Mouse (Mus musculus) hindbrain, embryonic 16.5 days (tissue): ENCODE results near the gene Fras1. TPM values are rescaled to one million over a fixed set of nuclear protein-coding genes. Genes with fewer than 3 reads are reported as not detected.
A peak's percentile ranks its signal among the peaks of the same experiment; 100 is the strongest.

Experiments used
- ATAC-seq: fragments of 200-750 bp; cut with Nextera tagmentation; 2 replicates; pipeline ENCODE4 v1.8.0; 2017; ENCODE audit warnings: moderate TSS enrichment, moderate library complexity
- H3K27ac ChIP-seq: fragments of 300-500 bp; sonication (generic); 2 replicates; pipeline ENCODE4 v1.5.1; 2014; ENCODE audit warnings: low read depth, mild to moderate bottlenecking, control low read depth, low read length, moderate library complexity
- H3K27me3 ChIP-seq: fragments of 300-500 bp; sonication (generic); replicated peaks from 2 replicates; pipeline ENCODE4 v1.6.1; 2014; ENCODE audit warnings: low read length; ENCODE audit not compliant: control insufficient read depth, insufficient read depth
- H3K36me3 ChIP-seq: fragments of 300-500 bp; sonication (generic); 2 replicates; pipeline ENCODE4 v1.6.1; 2014; ENCODE audit warnings: mild to moderate bottlenecking, low read length, moderate library complexity, mixed read lengths; ENCODE audit not compliant: control insufficient read depth, insufficient read depth
- H3K4me1 ChIP-seq: fragments of 300-500 bp; sonication (generic); 2 replicates; pipeline ENCODE4 v1.6.1; 2014; ENCODE audit warnings: low read depth, low read length; ENCODE audit not compliant: control insufficient read depth, insufficient read depth
- H3K4me2 ChIP-seq: fragments of 300-500 bp; sonication (generic); 2 replicates; pipeline ENCODE4 v1.6.1; 2014; ENCODE audit warnings: mild to moderate bottlenecking, low read length, control low read depth, moderate library complexity
- H3K4me3 ChIP-seq: fragments of 300-500 bp; sonication (generic); 2 replicates; pipeline ENCODE4 v1.5.1; 2014; ENCODE audit warnings: mild to moderate bottlenecking, low read length, control low read depth, moderate library complexity
- H3K9ac ChIP-seq: fragments of 300-500 bp; sonication (generic); 2 replicates; pipeline ENCODE4 v1.6.1; 2014; ENCODE audit warnings: low read depth, mild to moderate bottlenecking, control low read depth, low read length, moderate library complexity
- H3K9me3 ChIP-seq: fragments of 300-500 bp; sonication (generic); 2 replicates; pipeline ENCODE4 v1.6.1; 2014; ENCODE audit warnings: mild to moderate bottlenecking, low read length, moderate library complexity; ENCODE audit not compliant: control insufficient read depth
- WGBS: fragments of 180-500 bp; shearing (Covaris S2); extraction: QIAGEN DNeasy Blood & Tissue Kit; methylation state at CpG from one replicate; pipeline ENCODE4 v1.1.7; 2014; 5-methylcytosine and 5-hydroxymethylcytosine counted together
- polyA plus RNA-seq: library from polyadenylated mRNA; unstranded; fragments of >200 nt; fragmentation: Nextera tagmentation; extraction: Ambion mirVana; gene quantifications from 2 replicates; pipeline ENCODE4 v1.2.1, GENCODE M21; 2015

The Fras1 gene
- polyA plus RNA-seq, 1 experiment from 2014 or later = 6.4 TPM

- ATAC-seq = peak; percentile 64
- Histone ChIP-seq H3K4me2 (no peak overlapping the region), H3K9ac (no peak overlapping the region), H3K36me3 (no peaks in the 10 kb centered on the region), H3K4me1 (0 out of 2 replicates have a peak, but pooled peaks cover under 1% of the 10 kb centered on the region), H3K4me3 (no peak overlapping the region), H3K27ac (no peak overlapping the region), H3K9me3 (no peaks in the 10 kb centered on the region), H3K27me3 (no peaks in the 10 kb centered on the region)
- WGBS = 54% methylated on average over 17 of the region's 17 CpGs
Observed at GRCm38 (mm10) chr5:96635146-96635862, 261.5 kb downstream of the Fras1 start.

GRCm38 (mm10) chr5:96635866-96636265 is 262.1 kb downstream of the Fras1 start:
- no peak overlapping the region for H3K4me3 ChIP-seq
- ATAC-seq = no peak
- H3K9ac ChIP-seq = no peak overlapping the region
- H3K4me1 ChIP-seq = no peaks in the 10 kb centered on the region
- 68% methylated on average over 5 of the region's 5 CpGs for WGBS
- no peaks in the 10 kb centered on the region for H3K36me3 ChIP-seq
- H3K27ac ChIP-seq = no peak overlapping the region
- H3K27me3 ChIP-seq = no peaks in the 10 kb centered on the region
- H3K4me2 ChIP-seq = no peak overlapping the region
- no peaks in the 10 kb centered on the region for H3K9me3 ChIP-seq

- Histone ChIP-seq H3K27me3 (no peaks in the 10 kb centered on the region), H3K36me3 (no peaks in the 10 kb centered on the region), H3K4me3 (no peak overlapping the region), H3K9ac (no peak overlapping the region), H3K9me3 (no peaks in the 10 kb centered on the region), H3K27ac (no peak overlapping the region), H3K4me1 (no peaks in the 10 kb centered on the region), H3K4me2 (no peak overlapping the region)
- ATAC-seq = no peak
- WGBS = 84% methylated on average over 6 of the region's 6 CpGs
Observed at GRCm38 (mm10) chr5:96639213-96639910, 265.6 kb downstream of the Fras1 start.

GRCm38 (mm10) chr5:96641297-96641696 is 267.5 kb downstream of the Fras1 start:
- H3K36me3 ChIP-seq = no peaks in the 10 kb centered on the region
- no peaks in the 10 kb centered on the region for H3K4me1 ChIP-seq
- no peaks in the 10 kb centered on the region for H3K27me3 ChIP-seq
- no peak overlapping the region for H3K4me2 ChIP-seq
- no peak overlapping the region for H3K4me3 ChIP-seq
- no peak overlapping the region for H3K27ac ChIP-seq
- H3K9ac ChIP-seq = no peak overlapping the region
- WGBS = 91% methylated on average over 2 of the region's 2 CpGs
- no peak for ATAC-seq
- H3K9me3 ChIP-seq = no peaks in the 10 kb centered on the region

GRCm38 (mm10) chr5:96675676-96676075 is 301.9 kb downstream of the Fras1 start:
- no peak overlapping the region for H3K9ac ChIP-seq
- no peak overlapping the region for H3K4me3 ChIP-seq
- no peaks in the 10 kb centered on the region for H3K27me3 ChIP-seq
- H3K9me3 ChIP-seq = no peaks in the 10 kb centered on the region
- no peak overlapping the region for H3K27ac ChIP-seq
- no peaks in the 10 kb centered on the region for H3K4me1 ChIP-seq
- H3K4me2 ChIP-seq = no peak overlapping the region
- H3K36me3 ChIP-seq = no peaks in the 10 kb centered on the region
- no peak for ATAC-seq
- 72% methylated on average over 4 of the region's 4 CpGs for WGBS

- no peaks in the 10 kb centered on the region for H3K36me3 ChIP-seq
- no peak overlapping the region for H3K9ac ChIP-seq
- ATAC-seq = no peak
- H3K9me3 ChIP-seq = no peaks in the 10 kb centered on the region
- no peaks in the 10 kb centered on the region for H3K4me1 ChIP-seq
- H3K4me3 ChIP-seq = no peak overlapping the region
- H3K27me3 ChIP-seq = no peaks in the 10 kb centered on the region
- no peak overlapping the region for H3K4me2 ChIP-seq
- no peak overlapping the region for H3K27ac ChIP-seq
- WGBS = 40% methylated on average over 2 of the region's 2 CpGs
Observed at GRCm38 (mm10) chr5:96677498-96677897, 303.7 kb downstream of the Fras1 start.

GRCm38 (mm10) chr5:96681085-96681484 is 307.3 kb downstream of the Fras1 start:
- no peak for ATAC-seq
- Histone ChIP-seq H3K4me1 (no peaks in the 10 kb centered on the region), H3K4me2 (no peak overlapping the region), H3K36me3 (no peaks in the 10 kb centered on the region), H3K27me3 (no peaks in the 10 kb centered on the region), H3K9me3 (no peaks in the 10 kb centered on the region), H3K27ac (no peak overlapping the region), H3K4me3 (no peak overlapping the region), H3K9ac (no peak overlapping the region)
- WGBS = 64% methylated on average over 3 of the region's 3 CpGs

- H3K4me2 ChIP-seq = no peak overlapping the region
- H3K4me1 ChIP-seq = no peaks in the 10 kb centered on the region
- H3K27ac ChIP-seq = no peak overlapping the region
- 86% methylated on average over 2 of the region's 2 CpGs for WGBS
- H3K9ac ChIP-seq = no peak overlapping the region
- H3K27me3 ChIP-seq = no peaks in the 10 kb centered on the region
- H3K36me3 ChIP-seq = no peaks in the 10 kb centered on the region
- H3K9me3 ChIP-seq = peaks cover 3% of the 10 kb centered on the region; the same call in 1 of the 2 replicates
- H3K4me3 ChIP-seq = no peak overlapping the region
- ATAC-seq = no peak
Observed at GRCm38 (mm10) chr5:96682777-96683176, 309.0 kb downstream of the Fras1 start.

GRCm38 (mm10) chr5:96688885-96689284 is 315.1 kb downstream of the Fras1 start:
- H3K36me3 ChIP-seq = no peaks in the 10 kb centered on the region
- H3K27ac ChIP-seq = no peak overlapping the region
- no peaks in the 10 kb centered on the region for H3K4me1 ChIP-seq
- no peaks in the 10 kb centered on the region for H3K27me3 ChIP-seq
- no peak overlapping the region for H3K4me2 ChIP-seq
- H3K9me3 ChIP-seq = peaks cover 3% of the 10 kb centered on the region; the same call in 1 of the 2 replicates
- no peak overlapping the region for H3K9ac ChIP-seq
- no peak overlapping the region for H3K4me3 ChIP-seq
- 80% methylated on average over 2 of the region's 2 CpGs for WGBS
- ATAC-seq = no peak
